Mouse (Mus musculus): ENCODE results near the gene 1700025C18Rik.
A peak's percentile ranks its signal among the peaks of the same experiment; 100 is the strongest.

Gene 1700025C18Rik

DNA sequence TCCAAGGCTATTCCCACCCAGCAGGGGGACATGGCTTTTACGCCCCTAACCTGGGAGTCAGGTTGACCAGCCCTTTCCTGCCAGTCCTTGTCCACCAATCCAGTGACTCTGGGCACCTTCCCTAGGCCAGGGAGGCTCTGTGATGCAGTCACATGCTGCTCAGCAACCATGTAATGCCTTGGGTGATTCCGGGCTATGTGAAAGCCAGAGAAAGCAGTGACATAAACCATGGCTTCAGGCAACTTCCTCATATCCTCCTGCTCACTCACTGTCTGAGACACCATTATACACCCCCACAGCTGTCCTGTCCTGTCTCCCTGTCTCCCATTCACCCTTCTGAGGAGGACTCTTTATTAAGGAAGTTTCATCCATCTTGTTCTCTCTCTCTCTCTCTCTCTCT lies at the start of gene 1700025C18Rik:
Gene 1700025C18Rik (minus strand): TSS at position 101 of the 400 bp plus-strand sequence.
- no peak for DNase-seq (ENCODE audit: low spot score in 2 of 2)

- no peak for DNase-seq (ENCODE audit: low spot score in 2 of 2)
Observed at GRCm38 (mm10) chr2:165136049-165136448, 45.5 kb upstream of the 1700025C18Rik start.

DNA sequence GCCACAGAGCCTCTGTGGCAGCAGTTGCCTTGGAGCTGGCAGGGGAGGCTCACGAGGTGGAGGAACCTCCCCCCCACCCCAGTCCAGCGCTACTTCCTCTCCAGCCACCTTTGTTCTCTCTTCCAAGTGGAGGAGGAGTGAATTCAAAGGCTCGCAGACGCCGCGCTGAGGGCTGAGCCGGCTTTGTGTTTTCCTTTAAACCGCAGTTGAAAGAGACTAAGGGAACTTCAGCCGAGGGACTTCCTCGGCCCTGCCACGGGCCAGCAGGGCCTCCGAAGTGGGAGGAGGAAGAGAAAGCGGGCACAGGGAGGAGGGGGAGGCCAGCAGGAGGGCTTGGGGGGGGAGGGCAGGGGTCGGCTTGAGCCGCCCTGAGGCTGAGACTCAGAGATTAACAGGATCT lies 43.0 kb upstream of the 1700025C18Rik start:
- no peak for DNase-seq (ENCODE audit: low spot score in 2 of 2)

- no peak for DNase-seq (ENCODE audit: low spot score in 2 of 2)
Observed at GRCm38 (mm10) chr2:165131428-165131827, 40.9 kb upstream of the 1700025C18Rik start.

GRCm38 (mm10) chr2:165129189-165129588 lies 38.6 kb upstream of the 1700025C18Rik start:
- DNase-seq (ENCODE audit: low spot score in 2 of 2) = no peak

DNA sequence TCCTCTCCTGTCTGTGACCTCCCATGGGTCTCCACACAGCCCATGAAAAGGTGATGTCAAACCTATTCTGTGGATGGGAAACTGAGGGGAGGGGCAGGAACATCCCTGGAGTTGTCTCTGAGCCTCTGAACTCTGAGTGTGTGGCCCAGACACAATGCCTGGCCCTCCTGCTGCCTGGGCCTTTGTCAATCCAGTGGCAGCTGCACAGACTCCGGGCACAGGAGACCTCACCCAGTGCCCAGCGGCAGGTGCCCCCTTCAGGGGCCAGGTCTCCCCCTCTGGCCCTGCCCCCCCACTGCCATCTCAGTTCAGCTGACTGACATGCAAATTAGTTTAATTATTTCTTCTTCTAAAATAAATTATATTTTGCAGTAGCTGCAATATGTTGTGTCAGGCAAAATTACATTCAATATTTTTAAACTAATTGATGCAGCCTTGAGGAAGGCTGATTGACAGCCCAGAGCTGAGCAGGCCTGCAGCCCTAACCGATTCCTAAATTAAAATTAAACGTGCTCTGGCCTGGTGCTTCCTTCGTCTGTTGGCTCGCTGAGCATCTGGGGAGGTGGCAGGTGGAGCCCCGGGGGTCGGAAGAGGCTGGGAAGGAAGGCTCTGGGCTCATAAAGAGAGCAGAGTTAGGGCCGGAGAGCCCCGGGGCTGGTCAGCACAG lies 36.5 kb upstream of the 1700025C18Rik start:
- DNase-seq (ENCODE audit: low spot score in 2 of 2) = no peak

GRCm38 (mm10) chr2:165121206-165121840 lies 30.8 kb upstream of the 1700025C18Rik start:
- DNase-seq (ENCODE audit: low spot score in 2 of 2) = no peak

GRCm38 (mm10) chr2:165120765-165121164 lies 30.2 kb upstream of the 1700025C18Rik start:
- no peak for DNase-seq (ENCODE audit: low spot score in 2 of 2)

GRCm38 (mm10) chr2:165113733-165114132 lies 23.2 kb upstream of the 1700025C18Rik start:
- DNase-seq (ENCODE audit: low spot score in 2 of 2) = no peak

DNA sequence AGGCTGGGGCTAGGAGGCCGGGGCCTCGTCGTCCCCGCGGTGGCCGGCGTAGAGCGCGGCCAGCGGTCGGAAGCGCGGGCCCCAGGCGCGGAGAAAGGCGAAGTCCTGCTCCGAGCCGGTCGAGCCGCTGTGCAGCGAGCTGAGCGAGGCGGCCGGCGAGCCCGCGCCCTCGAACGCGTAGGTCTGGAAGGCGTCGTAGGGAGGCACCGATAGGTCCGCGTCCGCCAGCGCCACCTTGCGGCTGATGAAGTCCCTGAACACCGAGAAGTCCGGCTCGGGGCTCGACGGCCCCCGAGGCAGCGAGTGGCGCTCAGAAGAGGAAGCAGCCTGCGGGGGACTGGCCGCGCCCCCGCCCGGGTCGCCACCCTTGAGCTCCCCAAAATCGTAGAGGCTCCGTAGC lies 21.6 kb upstream of the 1700025C18Rik start:
- peak; percentile 62 to 82 for DNase-seq (ENCODE audit: low spot score in 2 of 2)

GRCm38 (mm10) chr2:165106585-165106984 lies 16.0 kb upstream of the 1700025C18Rik start:
- no peak for DNase-seq (ENCODE audit: low spot score in 2 of 2)

DNA sequence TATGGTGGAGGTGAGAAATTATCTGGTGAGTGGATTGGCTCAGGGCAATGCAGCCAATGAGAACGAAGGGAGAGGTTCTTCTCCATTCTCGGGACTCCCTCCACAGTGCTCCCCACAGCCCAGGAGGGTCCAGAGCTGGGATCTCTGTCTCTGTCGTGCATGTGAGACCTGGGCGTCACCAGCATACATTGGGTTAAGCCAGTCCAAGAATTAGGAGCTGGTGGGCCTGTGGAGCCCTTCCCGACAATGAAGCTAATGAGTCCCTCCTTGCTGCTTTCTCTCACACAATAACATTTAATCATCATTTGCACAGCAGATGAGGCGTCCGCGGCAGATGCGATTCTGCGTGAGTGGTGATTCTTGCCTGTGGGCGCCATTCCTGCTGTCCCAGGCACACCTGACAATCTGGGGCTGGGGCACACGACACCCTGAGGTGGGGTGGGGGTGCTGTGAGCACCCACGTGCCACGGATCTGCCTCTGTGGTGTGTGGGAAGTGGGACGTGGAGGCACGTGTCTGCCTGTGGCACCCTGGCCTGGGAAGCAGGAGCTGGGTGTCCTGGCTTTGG lies 15.0 kb upstream of the 1700025C18Rik start:
- no peak for DNase-seq (ENCODE audit: low spot score in 2 of 2)

GRCm38 (mm10) chr2:165102920-165103319 lies 12.4 kb upstream of the 1700025C18Rik start:
- no peak for DNase-seq (ENCODE audit: low spot score in 2 of 2)

- DNase-seq (ENCODE audit: low spot score in 2 of 2) = no peak
Observed at GRCm38 (mm10) chr2:165100749-165101148, 10.2 kb upstream of the 1700025C18Rik start.

DNA sequence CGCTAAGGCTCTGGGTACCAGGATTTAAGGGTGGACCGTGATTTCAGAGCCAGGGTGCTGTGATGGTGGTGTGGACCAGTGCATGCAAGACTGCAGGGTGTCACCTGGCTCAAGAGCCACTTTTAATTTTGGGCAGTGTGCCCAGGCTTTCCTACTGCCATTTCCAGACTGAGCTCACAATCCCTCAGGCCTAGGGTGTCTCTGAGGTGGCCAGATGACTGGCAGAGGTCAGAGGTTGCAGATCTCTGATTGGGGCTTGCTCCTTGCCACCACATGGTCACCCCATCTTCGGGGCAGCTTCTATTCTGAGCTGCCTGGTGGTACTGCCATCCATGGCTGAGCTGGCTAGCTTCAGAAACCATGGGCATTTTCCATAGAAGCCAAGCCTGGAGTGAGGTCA lies 8.3 kb upstream of the 1700025C18Rik start:
- no peak for DNase-seq (ENCODE audit: low spot score in 2 of 2)

DNA sequence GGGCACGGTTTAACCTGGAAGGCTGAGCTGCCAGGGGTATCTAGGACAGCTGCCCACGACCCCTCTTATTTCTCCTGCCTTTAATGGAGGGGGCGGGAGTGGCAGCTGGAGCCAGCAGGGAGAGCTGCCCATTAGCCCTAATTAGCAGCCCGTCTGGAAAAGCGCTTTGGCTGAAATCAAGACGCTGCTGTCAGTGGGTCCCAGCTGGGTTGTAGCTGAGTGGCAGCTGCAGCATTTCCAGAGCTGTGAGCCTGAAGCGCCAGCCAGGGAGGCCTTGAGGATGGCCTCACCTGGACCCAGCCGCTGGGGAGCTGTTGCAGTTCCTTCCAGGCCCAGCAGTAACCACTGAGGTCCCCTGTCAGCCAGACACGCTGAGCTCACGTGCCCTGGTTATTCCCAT lies 5.8 kb upstream of the 1700025C18Rik start:
- no peak for DNase-seq (ENCODE audit: low spot score in 2 of 2)

DNA sequence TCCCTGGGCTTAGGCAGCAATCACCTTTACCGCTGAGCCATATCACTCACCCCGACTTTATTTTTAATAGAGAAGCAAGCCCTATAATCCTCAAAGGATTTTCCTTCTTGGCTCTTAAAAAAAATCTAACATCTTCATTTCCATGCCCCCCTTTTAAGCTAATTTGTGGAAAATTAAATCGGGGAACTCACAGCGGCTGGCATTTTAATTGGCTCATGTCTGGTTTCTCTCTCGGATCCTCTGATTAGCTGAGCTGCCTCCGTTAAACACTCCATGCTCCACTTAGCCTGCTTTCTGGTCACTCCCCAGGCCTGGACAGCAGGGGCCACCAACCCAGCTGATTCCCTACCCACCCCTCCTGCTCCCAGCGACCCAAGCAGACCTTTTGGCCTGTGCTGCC lies 1.8 kb upstream of the 1700025C18Rik start:
- DNase-seq (ENCODE audit: low spot score in 2 of 2) = no peak

- DNase-seq (ENCODE audit: low spot score in 2 of 2) = no peak
Observed at GRCm38 (mm10) chr2:165091433-165091965, 949 bp upstream of the 1700025C18Rik start.

GRCm38 (mm10) chr2:165089470-165089869 lies 1.1 kb downstream of the 1700025C18Rik start:
- DNase-seq (ENCODE audit: low spot score in 2 of 2) = no peak

- no peak for DNase-seq (ENCODE audit: low spot score in 2 of 2)
Observed at GRCm38 (mm10) chr2:165086634-165087033, 3.9 kb downstream of the 1700025C18Rik start.

GRCm38 (mm10) chr2:165081257-165081656 lies 9.3 kb downstream of the 1700025C18Rik start:
- no peak for DNase-seq (ENCODE audit: low spot score in 2 of 2)

DNA sequence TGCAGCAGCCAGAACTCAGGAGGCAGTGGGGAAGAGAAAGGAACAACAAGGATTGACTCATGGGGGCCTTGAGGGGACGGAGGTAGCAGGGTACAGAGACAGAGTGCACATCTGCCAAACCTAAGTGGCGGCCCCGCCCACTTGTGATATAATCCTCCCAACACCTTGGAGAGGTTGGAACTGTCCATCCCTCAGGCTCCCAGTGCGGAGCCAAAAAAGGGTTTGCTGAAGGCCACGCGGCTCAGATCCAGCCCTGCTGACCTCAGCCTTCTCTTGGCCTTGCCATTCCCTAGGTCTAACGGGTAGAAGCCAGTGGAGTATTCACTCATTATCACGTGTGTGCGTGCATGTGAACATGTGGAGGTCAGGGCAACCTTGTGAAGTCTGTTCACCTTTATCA lies 9.9 kb downstream of the 1700025C18Rik start:
- no peak for DNase-seq (ENCODE audit: low spot score in 2 of 2)

- no peak for DNase-seq (ENCODE audit: low spot score in 2 of 2)
Observed at GRCm38 (mm10) chr2:165078605-165079004, 11.9 kb downstream of the 1700025C18Rik start.

All from urinary bladder, postnatal 36 days (tissue).